Mouse (Mus musculus): ENCODE results near the gene Rasa3. TPM values are rescaled to one million over a fixed set of nuclear protein-coding genes. Genes with fewer than 3 reads are reported as not detected.
A peak's percentile ranks its signal among the peaks of the same experiment; 100 is the strongest.

Rasa3 gene
- polyA plus RNA-seq, 1 experiment: 10.8 TPM

GRCm38 (mm10) chr8:13629351-13630090 lies 47.9 kb downstream of the Rasa3 start:
- WGBS: 91% methylated on average over 10 of the region's 10 CpGs
- no peak for DNase-seq
- no peaks in the 10 kb centered on the region for H3K4me1 ChIP-seq (ENCODE audit: control insufficient read depth, insufficient read depth, low read length)
- no peaks in the 10 kb centered on the region for H3K36me3 ChIP-seq (ENCODE audit: control insufficient read depth, insufficient read depth, low read length)
- no peaks in the 10 kb centered on the region for H3K27me3 ChIP-seq (replicated peaks; ENCODE audit: control insufficient read depth, insufficient read depth, low read length)
- H3K4me3 ChIP-seq (ENCODE audit: insufficient read depth, low read depth, low read length): no peak overlapping the region
- H3K27ac ChIP-seq (ENCODE audit: insufficient read depth, low read depth, low read length): no peak overlapping the region
- no peak for TF ChIP-seq CTCF (conservative IDR thresholded peaks at IDR 0.05; ENCODE audit: insufficient read depth, insufficient read length, low read depth, low read length)
- TF ChIP-seq POLR2A (IDR thresholded peaks at IDR 0.05; ENCODE audit: low read depth, low read length): no peak

GRCm38 (mm10) chr8:13628067-13628466 lies 49.3 kb downstream of the Rasa3 start:
- TF ChIP-seq CTCF (conservative IDR thresholded peaks at IDR 0.05; ENCODE audit: insufficient read depth, insufficient read length, low read depth, low read length): no peak
- TF ChIP-seq POLR2A (IDR thresholded peaks at IDR 0.05; ENCODE audit: low read depth, low read length): no peak
- 90% methylated on average over 9 of the region's 9 CpGs for WGBS

GRCm38 (mm10) chr8:13627591-13627990 lies 49.8 kb downstream of the Rasa3 start:
- WGBS: 87% methylated on average over 5 of the region's 5 CpGs
- TF ChIP-seq CTCF (conservative IDR thresholded peaks at IDR 0.05; ENCODE audit: insufficient read depth, insufficient read length, low read depth, low read length) (no peak), POLR2A (IDR thresholded peaks at IDR 0.05; ENCODE audit: low read depth, low read length) (no peak)

More at GRCm38 (mm10) chr8:13628067-13628466, 49.3 kb downstream of the Rasa3 start:
- H3K27ac ChIP-seq (ENCODE audit: insufficient read depth, low read depth, low read length): no peak overlapping the region
- no peaks in the 10 kb centered on the region for H3K36me3 ChIP-seq (ENCODE audit: control insufficient read depth, insufficient read depth, low read length)
- no peaks in the 10 kb centered on the region for H3K27me3 ChIP-seq (replicated peaks; ENCODE audit: control insufficient read depth, insufficient read depth, low read length)
- no peak overlapping the region for H3K4me3 ChIP-seq (ENCODE audit: insufficient read depth, low read depth, low read length)
- DNase-seq: no peak
- H3K4me1 ChIP-seq (ENCODE audit: control insufficient read depth, insufficient read depth, low read length): no peaks in the 10 kb centered on the region

GRCm38 (mm10) chr8:13626114-13626513 lies 51.3 kb downstream of the Rasa3 start:
- Histone ChIP-seq H3K4me1 (ENCODE audit: control insufficient read depth, insufficient read depth, low read length) (no peaks in the 10 kb centered on the region), H3K36me3 (ENCODE audit: control insufficient read depth, insufficient read depth, low read length) (no peaks in the 10 kb centered on the region), H3K27ac (ENCODE audit: insufficient read depth, low read depth, low read length) (no peak overlapping the region), H3K4me3 (ENCODE audit: insufficient read depth, low read depth, low read length) (no peak overlapping the region), H3K27me3 (replicated peaks; ENCODE audit: control insufficient read depth, insufficient read depth, low read length) (no peaks in the 10 kb centered on the region)
- 93% methylated on average over 10 of the region's 10 CpGs for WGBS
- TF ChIP-seq CTCF (conservative IDR thresholded peaks at IDR 0.05; ENCODE audit: insufficient read depth, insufficient read length, low read depth, low read length) (no peak), POLR2A (IDR thresholded peaks at IDR 0.05; ENCODE audit: low read depth, low read length) (no peak)
- no peak for DNase-seq

More at GRCm38 (mm10) chr8:13627591-13627990, 49.8 kb downstream of the Rasa3 start:
- H3K36me3 ChIP-seq (ENCODE audit: control insufficient read depth, insufficient read depth, low read length): no peaks in the 10 kb centered on the region
- H3K27me3 ChIP-seq (replicated peaks; ENCODE audit: control insufficient read depth, insufficient read depth, low read length): no peaks in the 10 kb centered on the region
- H3K4me1 ChIP-seq (ENCODE audit: control insufficient read depth, insufficient read depth, low read length): no peaks in the 10 kb centered on the region
- H3K4me3 ChIP-seq (ENCODE audit: insufficient read depth, low read depth, low read length): no peak overlapping the region
- H3K27ac ChIP-seq (ENCODE audit: insufficient read depth, low read depth, low read length): no peak overlapping the region
- DNase-seq: no peak

- WGBS: 71% methylated on average over 5 of the region's 5 CpGs
- Histone ChIP-seq H3K4me3 (ENCODE audit: insufficient read depth, low read depth, low read length) (no peak overlapping the region), H3K27ac (ENCODE audit: insufficient read depth, low read depth, low read length) (no peak overlapping the region), H3K4me1 (ENCODE audit: control insufficient read depth, insufficient read depth, low read length) (no peaks in the 10 kb centered on the region), H3K27me3 (replicated peaks; ENCODE audit: control insufficient read depth, insufficient read depth, low read length) (no peaks in the 10 kb centered on the region), H3K36me3 (ENCODE audit: control insufficient read depth, insufficient read depth, low read length) (no peaks in the 10 kb centered on the region)
- DNase-seq: no peak
- TF ChIP-seq POLR2A (IDR thresholded peaks at IDR 0.05; ENCODE audit: low read depth, low read length): no peak
- no peak for TF ChIP-seq CTCF (conservative IDR thresholded peaks at IDR 0.05; ENCODE audit: insufficient read depth, insufficient read length, low read depth, low read length)
Measured at GRCm38 (mm10) chr8:13625281-13625970, 52.0 kb downstream of the Rasa3 start.

GRCm38 (mm10) chr8:13624863-13625262 lies 52.5 kb downstream of the Rasa3 start:
- Histone ChIP-seq H3K36me3 (ENCODE audit: control insufficient read depth, insufficient read depth, low read length) (no peaks in the 10 kb centered on the region), H3K4me3 (ENCODE audit: insufficient read depth, low read depth, low read length) (no peak overlapping the region), H3K27ac (ENCODE audit: insufficient read depth, low read depth, low read length) (no peak overlapping the region), H3K4me1 (ENCODE audit: control insufficient read depth, insufficient read depth, low read length) (no peaks in the 10 kb centered on the region), H3K27me3 (replicated peaks; ENCODE audit: control insufficient read depth, insufficient read depth, low read length) (no peaks in the 10 kb centered on the region)
- 36% methylated on average over 11 of the region's 11 CpGs for WGBS
- TF ChIP-seq CTCF (conservative IDR thresholded peaks at IDR 0.05; ENCODE audit: insufficient read depth, insufficient read length, low read depth, low read length): no peak
- TF ChIP-seq POLR2A (IDR thresholded peaks at IDR 0.05; ENCODE audit: low read depth, low read length): no peak
- peak; percentile 24 for DNase-seq

- TF ChIP-seq POLR2A (IDR thresholded peaks at IDR 0.05; ENCODE audit: low read depth, low read length) (no peak), CTCF (conservative IDR thresholded peaks at IDR 0.05; ENCODE audit: insufficient read depth, insufficient read length, low read depth, low read length) (no peak)
- 64% methylated on average over 10 of the region's 10 CpGs for WGBS
- Histone ChIP-seq H3K36me3 (ENCODE audit: control insufficient read depth, insufficient read depth, low read length) (no peaks in the 10 kb centered on the region), H3K27ac (ENCODE audit: insufficient read depth, low read depth, low read length) (no peak overlapping the region), H3K27me3 (replicated peaks; ENCODE audit: control insufficient read depth, insufficient read depth, low read length) (no peaks in the 10 kb centered on the region), H3K4me1 (ENCODE audit: control insufficient read depth, insufficient read depth, low read length) (no peaks in the 10 kb centered on the region), H3K4me3 (ENCODE audit: insufficient read depth, low read depth, low read length) (no peak overlapping the region)
- DNase-seq: peak; percentile 57
Measured at GRCm38 (mm10) chr8:13623911-13624421, 53.4 kb downstream of the Rasa3 start.

Data from kidney, adult 2 months (tissue).